Mouse (Mus musculus): Measurements from ENCODE around the gene Rab10.
"Not testable (repeated sequence)": the region's sequence is repeated elsewhere in the genome, so short reads cannot be mapped to it uniquely, and the experiment has no call there.

The Rab10 gene

DNA sequence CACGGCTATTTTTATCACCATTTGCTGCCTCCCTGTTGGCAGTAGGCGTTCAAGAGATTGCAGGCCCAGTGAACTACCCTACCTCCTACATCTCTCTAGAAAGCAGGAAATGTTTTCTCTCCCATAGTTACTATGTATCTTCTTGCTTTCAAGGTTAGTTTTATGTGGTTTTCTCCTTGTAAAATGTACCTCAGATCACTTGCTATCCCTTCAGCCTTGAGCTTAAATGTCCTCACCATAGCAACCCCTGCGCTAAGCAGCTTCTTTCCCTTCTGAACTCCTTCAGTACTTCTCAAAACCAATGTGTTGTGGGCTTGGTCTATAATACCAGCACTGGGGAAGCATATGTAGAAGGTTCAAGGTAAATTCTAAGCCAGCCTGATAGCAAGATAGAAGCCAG, 3.1 kb upstream of the Rab10 start:
- TF ChIP-seq CTCF (conservative IDR thresholded peaks at IDR 0.05; ENCODE audit: low read length) (no peak), POU5F1 (IDR thresholded peaks at IDR 0.05; ENCODE audit: borderline replicate concordance, low read length) (no peak), NANOG (IDR thresholded peaks at IDR 0.05; ENCODE audit: borderline replicate concordance, low read length) (no peak)
- H3K9me3 ChIP-seq (ENCODE audit: low read length), result no peaks in the 10 kb centered on the region
- peaks cover 35% of the 10 kb centered on the region for H3K4me1 ChIP-seq (replicated peaks; ENCODE audit: low read depth, low read length)
- H3K27me3 ChIP-seq (ENCODE audit: insufficient read depth, low read length), result no peaks in the 10 kb centered on the region
- no peaks in the 10 kb centered on the region for H3K36me3 ChIP-seq (ENCODE audit: insufficient read depth, low read length)
- no peak overlapping the region for H3K4me3 ChIP-seq (replicated peaks; ENCODE audit: low read length)

- H3K4me1 ChIP-seq (replicated peaks; ENCODE audit: low read depth, low read length), result peaks cover 45% of the 10 kb centered on the region
- no peaks in the 10 kb centered on the region for H3K27me3 ChIP-seq (ENCODE audit: insufficient read depth, low read length)
- H3K36me3 ChIP-seq (ENCODE audit: insufficient read depth, low read length), result no peaks in the 10 kb centered on the region
- TF ChIP-seq POU5F1 (IDR thresholded peaks at IDR 0.05; ENCODE audit: borderline replicate concordance, low read length), result no peak
- H3K9me3 ChIP-seq (ENCODE audit: low read length), result no peaks in the 10 kb centered on the region
- H3K4me3 ChIP-seq (replicated peaks; ENCODE audit: low read length), result peak overlapping the region; percentile 97
Measured at GRCm38 (mm10) chr12:3310321-3310692, 538 bp upstream of the Rab10 start.

DNA sequence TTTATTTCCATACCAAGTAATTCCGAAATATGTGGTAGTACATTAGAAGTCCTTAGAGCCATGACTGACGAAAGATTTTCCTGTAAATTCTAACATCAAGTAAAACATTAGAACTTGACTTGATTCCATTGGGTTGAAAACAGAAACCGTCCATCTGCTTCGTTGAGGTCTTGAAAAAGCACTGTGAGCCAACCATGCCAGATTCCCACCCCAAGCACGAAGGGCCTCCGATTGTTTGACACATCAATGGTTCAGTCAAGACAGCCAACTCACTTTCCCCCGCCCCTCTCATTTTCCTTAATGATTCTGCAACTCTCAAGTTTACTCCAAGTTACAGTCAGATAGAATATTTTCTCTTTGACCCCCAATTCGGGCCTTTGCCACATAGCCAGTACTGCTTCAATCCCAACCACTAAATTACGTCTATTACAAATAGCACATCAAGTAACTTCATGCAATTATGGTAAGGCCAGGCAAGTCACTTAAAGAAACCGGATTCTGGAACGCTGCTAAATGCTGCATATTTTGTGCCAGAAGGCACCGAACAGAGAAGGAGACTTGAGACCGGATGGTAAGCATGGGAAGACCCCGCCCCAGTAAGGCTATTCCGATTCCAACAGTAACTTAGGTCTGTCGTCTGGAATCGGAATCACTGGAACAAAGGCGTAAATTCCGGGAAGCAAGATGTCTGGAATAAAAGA, 1.1 kb downstream of the Rab10 start:
- H3K27me3 ChIP-seq (ENCODE audit: insufficient read depth, low read length), result no peaks in the 10 kb centered on the region
- H3K36me3 ChIP-seq (ENCODE audit: insufficient read depth, low read length), result peaks cover 7% of the 10 kb centered on the region
- H3K4me3 ChIP-seq (replicated peaks; ENCODE audit: low read length), result peak overlapping the region; percentile 97
- TF ChIP-seq CTCF (conservative IDR thresholded peaks at IDR 0.05; ENCODE audit: low read length) (no peak), POU5F1 (IDR thresholded peaks at IDR 0.05; ENCODE audit: borderline replicate concordance, low read length) (no peak), NANOG (IDR thresholded peaks at IDR 0.05; ENCODE audit: borderline replicate concordance, low read length) (no peak)
- H3K9me3 ChIP-seq (ENCODE audit: low read length), result no peaks in the 10 kb centered on the region
- peaks cover 48% of the 10 kb centered on the region for H3K4me1 ChIP-seq (replicated peaks; ENCODE audit: low read depth, low read length)

GRCm38 (mm10) chr12:3307587-3307986, 2.2 kb downstream of the Rab10 start:
- no peaks in the 10 kb centered on the region for H3K9me3 ChIP-seq (ENCODE audit: low read length)
- peaks cover 12% of the 10 kb centered on the region for H3K36me3 ChIP-seq (ENCODE audit: insufficient read depth, low read length)
- peaks cover 52% of the 10 kb centered on the region for H3K4me1 ChIP-seq (replicated peaks; ENCODE audit: low read depth, low read length)
- peak overlapping the region; percentile 97 for H3K4me3 ChIP-seq (replicated peaks; ENCODE audit: low read length)
- TF ChIP-seq NANOG (IDR thresholded peaks at IDR 0.05; ENCODE audit: borderline replicate concordance, low read length), result no peak
- no peak for TF ChIP-seq CTCF (conservative IDR thresholded peaks at IDR 0.05; ENCODE audit: low read length)
- no peak for TF ChIP-seq POU5F1 (IDR thresholded peaks at IDR 0.05; ENCODE audit: borderline replicate concordance, low read length)
- no peaks in the 10 kb centered on the region for H3K27me3 ChIP-seq (ENCODE audit: insufficient read depth, low read length)

GRCm38 (mm10) chr12:3305238-3305637, 4.5 kb downstream of the Rab10 start:
- no peaks in the 10 kb centered on the region for H3K27me3 ChIP-seq (ENCODE audit: insufficient read depth, low read length)
- no peak for TF ChIP-seq CTCF (conservative IDR thresholded peaks at IDR 0.05; ENCODE audit: low read length)
- TF ChIP-seq POU5F1 (IDR thresholded peaks at IDR 0.05; ENCODE audit: borderline replicate concordance, low read length), result no peak
- no peaks in the 10 kb centered on the region for H3K9me3 ChIP-seq (ENCODE audit: low read length)
- H3K4me1 ChIP-seq (replicated peaks; ENCODE audit: low read depth, low read length), result peaks cover 50% of the 10 kb centered on the region
- H3K36me3 ChIP-seq (ENCODE audit: insufficient read depth, low read length), result peaks cover 20% of the 10 kb centered on the region
- no peak overlapping the region for H3K4me3 ChIP-seq (replicated peaks; ENCODE audit: low read length)

GRCm38 (mm10) chr12:3297622-3298021, 12.1 kb downstream of the Rab10 start:
- H3K4me3 ChIP-seq (replicated peaks; ENCODE audit: low read length); H3K9me3 ChIP-seq (ENCODE audit: low read length); H3K27me3 ChIP-seq (ENCODE audit: insufficient read depth, low read length): not testable (repeated sequence)
- Histone ChIP-seq H3K36me3 (ENCODE audit: insufficient read depth, low read length) (peaks cover 17% of the 10 kb centered on the region; the same call in 1 of the 2 replicates), H3K4me1 (replicated peaks; ENCODE audit: low read depth, low read length) (peaks cover 36% of the 10 kb centered on the region)

- no peaks in the 10 kb centered on the region for H3K9me3 ChIP-seq (ENCODE audit: low read length)
- H3K4me1 ChIP-seq (replicated peaks; ENCODE audit: low read depth, low read length), result peaks cover 39% of the 10 kb centered on the region
- no peak for TF ChIP-seq CTCF (conservative IDR thresholded peaks at IDR 0.05; ENCODE audit: low read length)
- no peak for TF ChIP-seq NANOG (IDR thresholded peaks at IDR 0.05; ENCODE audit: borderline replicate concordance, low read length)
- no peak for TF ChIP-seq POU5F1 (IDR thresholded peaks at IDR 0.05; ENCODE audit: borderline replicate concordance, low read length)
- H3K4me3 ChIP-seq (replicated peaks; ENCODE audit: low read length), result no peak overlapping the region
- H3K36me3 ChIP-seq (ENCODE audit: insufficient read depth, low read length), result peaks cover 20% of the 10 kb centered on the region
- H3K27me3 ChIP-seq (ENCODE audit: insufficient read depth, low read length), result no peaks in the 10 kb centered on the region
Measured at GRCm38 (mm10) chr12:3296056-3296455, 13.7 kb downstream of the Rab10 start.

- H3K36me3 ChIP-seq (ENCODE audit: insufficient read depth, low read length), result peaks cover 18% of the 10 kb centered on the region
- TF ChIP-seq NANOG (IDR thresholded peaks at IDR 0.05; ENCODE audit: borderline replicate concordance, low read length), result no peak
- TF ChIP-seq CTCF (conservative IDR thresholded peaks at IDR 0.05; ENCODE audit: low read length), result no peak
- TF ChIP-seq POU5F1 (IDR thresholded peaks at IDR 0.05; ENCODE audit: borderline replicate concordance, low read length), result no peak
- H3K9me3 ChIP-seq (ENCODE audit: low read length), result no peaks in the 10 kb centered on the region
- peaks cover 37% of the 10 kb centered on the region for H3K4me1 ChIP-seq (replicated peaks; ENCODE audit: low read depth, low read length)
- H3K4me3 ChIP-seq (replicated peaks; ENCODE audit: low read length), result no peak overlapping the region
- H3K27me3 ChIP-seq (ENCODE audit: insufficient read depth, low read length), result no peaks in the 10 kb centered on the region
Measured at GRCm38 (mm10) chr12:3291849-3292248, 17.9 kb downstream of the Rab10 start.

- Histone ChIP-seq H3K27me3 (ENCODE audit: insufficient read depth, low read length) (no peaks in the 10 kb centered on the region), H3K36me3 (ENCODE audit: insufficient read depth, low read length) (peaks cover 15% of the 10 kb centered on the region), H3K4me3 (replicated peaks; ENCODE audit: low read length) (no peak overlapping the region), H3K4me1 (replicated peaks; ENCODE audit: low read depth, low read length) (peaks cover 33% of the 10 kb centered on the region), H3K9me3 (ENCODE audit: low read length) (no peaks in the 10 kb centered on the region)
- TF ChIP-seq CTCF (conservative IDR thresholded peaks at IDR 0.05; ENCODE audit: low read length) (no peak), POU5F1 (IDR thresholded peaks at IDR 0.05; ENCODE audit: borderline replicate concordance, low read length) (no peak), NANOG (IDR thresholded peaks at IDR 0.05; ENCODE audit: borderline replicate concordance, low read length) (no peak)
Measured at GRCm38 (mm10) chr12:3291038-3291437, 18.7 kb downstream of the Rab10 start.

All from E14TG2a.4 (cell line).